Mouse (Mus musculus) lung, postnatal 25 days (tissue): ENCODE data around the gene Notch1.

Source experiments
- DNase-seq: peaks from one replicate; pipeline ENCODE4 v3.0.0; 2022; ENCODE audit warnings: low spot score

Gene Notch1

GRCm38 (mm10) chr2:26446671-26447070 lies 69.8 kb downstream of the Notch1 start:
- no peak for DNase-seq

GRCm38 (mm10) chr2:26445666-26446445 lies 70.6 kb downstream of the Notch1 start:
- peak; percentile 94 for DNase-seq

- peak; percentile 100 for DNase-seq
Measured at GRCm38 (mm10) chr2:26444946-26445665, 71.4 kb downstream of the Notch1 start, which contains the start of gene Sec16a. Gene Sec16a (minus strand): TSS chr2:26445216.

GRCm38 (mm10) chr2:26444368-26444767 lies 72.1 kb downstream of the Notch1 start:
- peak; percentile 29 for DNase-seq

GRCm38 (mm10) chr2:26443876-26444275 lies 72.6 kb downstream of the Notch1 start:
- DNase-seq: no peak

- no peak for DNase-seq
Measured at GRCm38 (mm10) chr2:26442843-26443242, 73.6 kb downstream of the Notch1 start.

- DNase-seq: no peak
Measured at GRCm38 (mm10) chr2:26441688-26442087, 74.8 kb downstream of the Notch1 start.

GRCm38 (mm10) chr2:26441261-26441660 lies 75.2 kb downstream of the Notch1 start:
- DNase-seq: no peak

GRCm38 (mm10) chr2:26439671-26440070 lies 76.8 kb downstream of the Notch1 start:
- no peak for DNase-seq

- no peak for DNase-seq
Measured at GRCm38 (mm10) chr2:26438373-26438772, 78.1 kb downstream of the Notch1 start.

GRCm38 (mm10) chr2:26437221-26437620 lies 79.2 kb downstream of the Notch1 start:
- DNase-seq: no peak

GRCm38 (mm10) chr2:26434791-26435572 lies 81.5 kb downstream of the Notch1 start:
- DNase-seq: no peak

GRCm38 (mm10) chr2:26429851-26430250 lies 86.6 kb downstream of the Notch1 start:
- DNase-seq: no peak

GRCm38 (mm10) chr2:26424541-26424940 lies 91.9 kb downstream of the Notch1 start:
- DNase-seq: no peak

GRCm38 (mm10) chr2:26423086-26423485 lies 93.4 kb downstream of the Notch1 start:
- DNase-seq: no peak

- DNase-seq: no peak
Measured at GRCm38 (mm10) chr2:26421969-26422368, 94.5 kb downstream of the Notch1 start.

- DNase-seq: no peak
Measured at GRCm38 (mm10) chr2:26418120-26418519, 98.3 kb downstream of the Notch1 start.

GRCm38 (mm10) chr2:26417066-26417465 lies 99.4 kb downstream of the Notch1 start:
- no peak for DNase-seq

- DNase-seq: no peak
Measured at GRCm38 (mm10) chr2:26410931-26411411, 105.5 kb downstream of the Notch1 start.

GRCm38 (mm10) chr2:26410091-26410490 lies 106.4 kb downstream of the Notch1 start:
- DNase-seq: no peak

- DNase-seq: no peak
Measured at GRCm38 (mm10) chr2:26409362-26409761, 107.1 kb downstream of the Notch1 start.
